Mouse (Mus musculus) skeletal muscle tissue, adult 2 months (tissue): ENCODE measurements around the gene Bach1.

ENCODE experiments used
- DNase-seq: peaks from one replicate; pipeline ENCODE4 v3.0.0-alpha.2; 2012; ENCODE audit warnings: low read depth, low spot score

Bach1 gene

GRCm38 (mm10) chr16:87741034-87741715, 42.4 kb downstream of the Bach1 start:
- DNase-seq: no peak

GRCm38 (mm10) chr16:87743661-87744060, 44.9 kb downstream of the Bach1 start:
- no peak for DNase-seq

- no peak for DNase-seq
Measured at GRCm38 (mm10) chr16:87744338-87744737, 45.6 kb downstream of the Bach1 start.

GRCm38 (mm10) chr16:87745192-87745945, 46.6 kb downstream of the Bach1 start:
- DNase-seq: no peak

GRCm38 (mm10) chr16:87746728-87747127, 48.0 kb downstream of the Bach1 start:
- DNase-seq: peak; percentile 44

- DNase-seq: no peak
Measured at GRCm38 (mm10) chr16:87751243-87751642, 52.5 kb downstream of the Bach1 start.

- DNase-seq: no peak
Measured at GRCm38 (mm10) chr16:87752482-87752881, 53.7 kb downstream of the Bach1 start.

- DNase-seq: peak; percentile 55
Measured at GRCm38 (mm10) chr16:87754858-87755257, 56.1 kb downstream of the Bach1 start.

- DNase-seq: no peak
Measured at GRCm38 (mm10) chr16:87755915-87756314, 57.2 kb downstream of the Bach1 start.

GRCm38 (mm10) chr16:87758016-87758415, 59.3 kb downstream of the Bach1 start:
- no peak for DNase-seq

- no peak for DNase-seq
Measured at GRCm38 (mm10) chr16:87764668-87765109, 65.9 kb downstream of the Bach1 start.

GRCm38 (mm10) chr16:87765984-87766383, 67.2 kb downstream of the Bach1 start:
- DNase-seq: no peak

GRCm38 (mm10) chr16:87770576-87770975, 71.8 kb downstream of the Bach1 start:
- no peak for DNase-seq

- DNase-seq: no peak
Measured at GRCm38 (mm10) chr16:87771926-87772325, 73.2 kb downstream of the Bach1 start.

GRCm38 (mm10) chr16:87774398-87774797, 75.7 kb downstream of the Bach1 start:
- no peak for DNase-seq

- DNase-seq: no peak
Measured at GRCm38 (mm10) chr16:87777373-87777772, 78.6 kb downstream of the Bach1 start.

- DNase-seq: no peak
Measured at GRCm38 (mm10) chr16:87781637-87782036, 82.9 kb downstream of the Bach1 start.
